Mouse (Mus musculus) MEL (cell line): ENCODE results near the gene Olfr1358.
"Not testable (repeated sequence)": the region's sequence is repeated elsewhere in the genome, so short reads cannot be mapped to it uniquely, and the experiment has no call there.

ENCODE experiments used
- CHD1 ChIP-seq: IDR thresholded peaks from 2 replicates; pipeline ENCODE4 v1.6.1; 2012; ENCODE audit warnings: low read depth, mild to moderate bottlenecking, inconsistent platforms, low read length, improper control_type of control experiment
- EP300 ChIP-seq, 2 experiments: IDR thresholded peaks; 2 replicates each; pipeline ENCODE4 v1.6.1; 2011; ENCODE audit warnings: improper control_type of control experiment in 2 of 2, low read length in 2 of 2, low read depth in 1 of 2, mild to moderate bottlenecking in 1 of 2
- POLR2A ChIP-seq, 2 experiments: IDR thresholded peaks; 2 replicates each; pipeline ENCODE4 v1.6.1; 2011 to 2012; ENCODE audit warnings: low read length in 2 of 2, mild to moderate bottlenecking in 2 of 2, control low read depth in 1 of 2, improper control_type of control experiment in 1 of 2, low read depth in 1 of 2, moderate library complexity in 1 of 2; ENCODE audit not compliant: control insufficient read depth in 1 of 2, insufficient read depth in 1 of 2, poor library complexity in 1 of 2

DNA sequence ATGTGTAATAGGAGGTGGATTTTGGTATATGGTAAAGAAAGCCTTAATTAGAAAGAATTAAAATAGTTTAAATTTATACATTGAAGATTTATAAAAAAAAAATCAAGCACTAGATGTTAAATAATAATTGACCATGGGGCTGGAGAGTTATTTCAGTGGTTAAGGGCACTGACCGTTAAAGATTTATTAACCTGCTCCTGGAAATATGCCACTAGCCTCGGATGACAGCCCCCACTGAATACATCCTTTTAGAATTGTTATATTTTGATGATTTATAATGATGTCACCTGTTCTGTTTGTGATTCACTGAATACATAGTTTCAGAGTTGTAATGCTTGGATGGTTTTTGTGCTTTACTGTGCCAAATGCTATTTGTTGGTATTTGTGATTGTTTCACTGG, 31.9 kb upstream of the Olfr1358 start:
- not testable (repeated sequence) for TF ChIP-seq POLR2A (IDR thresholded peaks at IDR 0.05; ENCODE audit: control insufficient read depth in 1 of 2, insufficient read depth in 1 of 2, low read depth in 1 of 2, low read length in 2 of 2, poor library complexity in 1 of 2); EP300 (IDR thresholded peaks at IDR 0.05; ENCODE audit: low read depth in 1 of 2, low read length in 2 of 2); CHD1
